Mouse (Mus musculus): ENCODE results near the gene Flvcr2. TPM values are rescaled to one million over a fixed set of nuclear protein-coding genes. Genes with fewer than 3 reads are reported as not detected.
"Not testable (repeated sequence)": the region's sequence is repeated elsewhere in the genome, so short reads cannot be mapped to it uniquely, and the experiment has no call there.

Gene Flvcr2
- 1 to 10 TPM; 1.9 to 2.7 TPM for total RNA-seq (2021)

- intact Hi-C loops (cut with DNase I) = loop anchor here (1.0 to 5.0 kb wide), 2 partner anchors 72 to 331 kb away; partner anchors contain the start of gene Tgfb3
- DNase-seq (ENCODE audit: low spot score) = peak; percentile 66
These were observed at the start of gene Flvcr2 for GRCm38 (mm10) chr12:85745827-85746695. Gene Flvcr2, plus strand, starts transcription at chr12:85746539.

DNA sequence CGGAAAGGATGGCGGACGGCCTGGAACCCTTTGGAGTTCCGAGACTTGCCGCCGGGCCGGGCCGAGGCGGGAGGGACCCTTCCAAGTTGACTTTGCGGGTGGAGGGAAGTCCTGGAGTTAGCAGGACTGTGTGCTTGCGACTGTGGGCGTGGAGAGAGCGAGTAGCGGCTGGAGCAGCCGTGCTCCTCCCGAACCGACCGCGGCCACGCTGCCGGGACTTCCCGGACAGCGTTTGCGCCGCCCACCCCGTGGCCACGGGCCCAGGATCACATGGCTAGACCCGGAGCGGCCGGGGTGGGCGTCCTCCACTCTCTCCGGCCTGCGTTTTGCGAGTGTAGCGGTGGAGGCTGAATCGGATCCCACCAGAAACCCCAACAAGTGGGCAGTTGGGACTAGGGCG is 48.2 kb upstream of the Flvcr2 start:
- DNase-seq (ENCODE audit: low spot score); intact Hi-C loops (cut with DNase I): not testable (repeated sequence)

- no peak for DNase-seq (ENCODE audit: low spot score)
- intact Hi-C loops (cut with DNase I) = no loop called here
These were observed 46.0 kb upstream of the Flvcr2 start for GRCm38 (mm10) chr12:85700191-85700841.

DNA sequence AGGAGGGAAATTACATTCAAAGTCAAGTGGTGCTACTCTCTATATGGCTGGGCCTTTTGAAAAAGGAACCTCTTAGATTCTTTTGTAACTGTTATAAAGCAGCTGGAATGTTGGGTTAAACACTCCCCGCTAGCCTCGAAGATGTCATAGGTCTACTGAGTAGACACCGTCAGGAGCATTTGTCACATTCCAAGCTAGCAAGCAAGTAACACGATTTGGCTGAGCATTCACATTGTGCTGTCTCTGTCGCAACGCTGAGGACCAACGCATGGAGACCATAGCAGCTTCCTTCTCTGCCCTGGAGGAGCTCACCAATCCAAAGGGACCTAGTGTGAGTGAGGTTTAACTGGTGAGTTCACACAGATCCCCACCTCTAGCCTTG is 45.5 kb upstream of the Flvcr2 start:
- intact Hi-C loops (cut with DNase I) = no loop called here
- DNase-seq (ENCODE audit: low spot score) = no peak

GRCm38 (mm10) chr12:85702166-85703055 is 43.9 kb upstream of the Flvcr2 start:
- intact Hi-C loops (cut with DNase I) = no loop called here
- DNase-seq (ENCODE audit: low spot score) = no peak

GRCm38 (mm10) chr12:85703507-85703906 is 42.8 kb upstream of the Flvcr2 start:
- intact Hi-C loops (cut with DNase I) = no loop called here

DNA sequence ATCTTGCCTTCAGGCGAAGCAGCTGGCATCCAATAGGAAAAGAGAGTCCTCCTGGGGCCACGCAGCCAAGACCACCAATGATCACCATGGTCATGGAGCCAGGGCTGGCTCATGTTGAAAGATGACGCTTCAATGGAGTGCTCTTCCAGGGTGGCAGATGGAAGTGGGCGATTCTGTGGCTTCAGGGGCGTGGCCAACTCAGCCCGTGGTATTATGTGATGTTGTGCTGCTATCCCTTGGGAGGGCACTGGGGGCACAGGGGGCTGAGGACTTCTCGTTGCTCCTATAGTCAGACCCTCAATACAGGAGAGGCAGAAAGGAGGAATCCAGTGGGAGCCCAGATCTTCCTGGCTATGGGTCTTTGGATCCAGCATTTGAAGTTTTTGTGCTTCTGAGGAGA is 41.8 kb upstream of the Flvcr2 start:
- no peak for DNase-seq (ENCODE audit: low spot score)
- intact Hi-C loops (cut with DNase I) = no loop called here

More at GRCm38 (mm10) chr12:85703507-85703906, 42.8 kb upstream of the Flvcr2 start:
- DNase-seq (ENCODE audit: low spot score) = no peak

DNA sequence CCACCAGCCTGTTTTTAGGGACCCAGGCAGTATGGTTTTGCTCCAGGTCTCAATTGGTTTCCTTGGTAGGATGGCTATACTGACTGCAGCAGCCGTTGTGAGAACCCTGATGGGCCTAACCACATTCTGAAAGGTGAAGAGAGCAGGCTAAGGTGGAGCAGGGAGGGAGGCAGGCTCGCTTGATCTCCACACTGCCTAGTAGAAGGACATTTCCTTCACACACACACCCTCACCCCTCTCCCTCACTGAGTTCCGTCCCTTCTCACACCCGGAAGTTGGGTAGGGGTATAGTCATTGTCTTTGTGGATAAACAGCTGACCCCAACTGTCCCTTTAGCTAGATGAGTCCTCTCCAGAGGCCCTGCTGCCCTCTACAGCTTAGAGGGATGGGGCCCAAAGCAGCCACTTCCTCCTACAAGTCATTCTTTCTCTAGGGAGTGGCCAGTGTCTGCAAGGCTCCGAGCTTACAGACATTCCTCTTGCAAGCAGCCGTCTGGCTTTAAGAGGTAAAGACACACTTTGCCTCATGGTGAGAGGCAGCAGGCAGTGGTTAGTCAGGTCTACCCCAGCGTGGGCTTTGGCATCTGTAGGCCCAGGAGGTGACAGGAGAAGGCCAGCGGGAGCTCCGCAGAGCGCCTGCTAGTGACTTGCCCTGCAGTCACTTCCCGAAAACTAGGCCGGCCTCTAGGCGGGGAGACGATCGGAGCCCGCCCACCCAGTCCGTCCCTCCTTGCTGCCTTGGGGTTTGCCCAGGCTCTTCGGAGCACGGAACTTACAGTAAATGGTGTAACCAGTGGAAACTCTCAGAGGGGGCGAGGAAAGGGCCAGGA is 41.1 kb upstream of the Flvcr2 start:
- peak; percentile 81 for DNase-seq (ENCODE audit: low spot score)
- intact Hi-C loops (cut with DNase I) = no loop called here

GRCm38 (mm10) chr12:85705831-85706530 is 40.4 kb upstream of the Flvcr2 start:
- intact Hi-C loops (cut with DNase I) = no loop called here
- DNase-seq (ENCODE audit: low spot score) = no peak

GRCm38 (mm10) chr12:85706906-85707305 is 39.4 kb upstream of the Flvcr2 start:
- intact Hi-C loops (cut with DNase I) = no loop called here
- DNase-seq (ENCODE audit: low spot score) = no peak

GRCm38 (mm10) chr12:85707391-85707790 is 38.9 kb upstream of the Flvcr2 start:
- intact Hi-C loops (cut with DNase I) = no loop called here
- DNase-seq (ENCODE audit: low spot score) = no peak

DNA sequence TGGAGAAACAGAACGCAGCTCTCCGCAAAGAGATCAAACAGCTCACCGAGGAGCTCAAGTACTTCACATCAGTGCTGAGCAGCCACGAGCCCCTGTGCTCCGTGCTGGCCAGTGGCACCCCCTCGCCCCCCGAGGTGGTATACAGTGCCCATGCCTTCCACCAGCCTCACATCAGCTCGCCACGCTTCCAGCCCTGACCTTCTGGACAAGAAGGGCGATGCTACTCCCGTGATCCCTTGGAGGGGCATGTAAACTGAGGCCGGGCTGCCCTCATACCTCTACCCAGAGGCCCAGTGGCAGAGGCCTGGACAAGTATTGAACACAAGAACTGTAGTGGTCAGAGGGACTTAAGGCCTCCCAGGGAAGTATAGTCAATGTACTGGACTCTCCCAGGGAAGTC is 37.8 kb upstream of the Flvcr2 start:
- intact Hi-C loops (cut with DNase I) = no loop called here
- DNase-seq (ENCODE audit: low spot score) = no peak

GRCm38 (mm10) chr12:85710695-85711094 is 35.6 kb upstream of the Flvcr2 start:
- intact Hi-C loops (cut with DNase I) = no loop called here
- no peak for DNase-seq (ENCODE audit: low spot score)

GRCm38 (mm10) chr12:85712587-85712986 is 33.8 kb upstream of the Flvcr2 start:
- DNase-seq (ENCODE audit: low spot score) = no peak
- intact Hi-C loops (cut with DNase I) = no loop called here

DNA sequence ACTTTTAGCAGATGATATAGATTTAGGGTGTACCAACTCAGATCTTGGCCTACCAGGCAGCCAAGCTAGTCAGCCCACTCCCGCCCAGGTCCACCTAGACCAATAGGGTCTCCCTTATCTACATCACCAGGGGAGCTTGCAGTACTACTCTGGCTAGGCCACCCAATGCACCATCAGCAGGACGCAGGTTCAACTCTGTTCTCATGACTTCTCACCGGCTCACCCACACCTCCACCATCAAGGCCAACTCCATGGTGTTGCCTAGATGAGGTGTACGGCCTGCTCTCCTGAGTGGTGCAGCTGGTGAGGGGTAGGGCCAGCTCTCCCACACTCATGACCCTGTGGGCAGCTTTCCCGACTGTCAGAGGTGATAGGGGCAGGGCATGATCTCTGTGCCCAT is 32.2 kb upstream of the Flvcr2 start:
- DNase-seq (ENCODE audit: low spot score) = no peak
- intact Hi-C loops (cut with DNase I) = no loop called here

- no peak for DNase-seq (ENCODE audit: low spot score)
- intact Hi-C loops (cut with DNase I) = loop anchor here (5.0 kb wide), 1 partner anchor 63 kb away; no protein-coding TSS in a partner anchor
These were observed 21.0 kb upstream of the Flvcr2 start for GRCm38 (mm10) chr12:85725306-85725705.

DNA sequence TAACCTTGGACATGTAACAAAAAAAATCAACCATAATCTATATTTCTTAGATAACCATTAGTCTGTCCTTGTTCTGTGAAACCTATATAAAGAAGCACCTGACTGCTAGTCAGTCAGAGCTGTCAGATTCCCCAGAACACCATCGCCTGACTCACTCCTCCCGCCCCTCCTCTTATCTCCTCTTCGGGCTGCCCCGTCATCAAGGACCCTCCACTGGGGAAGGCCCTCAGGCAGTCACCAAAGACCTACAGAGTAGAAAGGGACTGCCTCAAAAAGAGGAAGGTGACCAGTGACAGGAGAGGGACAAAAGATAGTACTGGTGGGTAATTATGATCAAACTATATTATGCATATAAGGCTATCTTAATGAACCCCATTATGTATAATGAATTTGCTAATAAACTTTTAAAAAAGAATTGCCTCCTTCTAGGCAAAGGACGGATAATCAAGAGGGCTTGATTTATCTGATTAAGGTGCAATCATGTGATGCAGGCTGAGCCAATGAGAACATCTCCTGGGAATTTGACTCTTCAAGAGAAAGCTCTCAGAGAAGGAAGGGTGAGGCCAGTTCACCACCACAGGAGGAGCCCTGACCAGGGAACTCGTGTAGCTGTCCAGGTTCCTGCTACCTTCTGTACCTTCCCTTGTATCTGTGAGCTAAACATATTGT is 19.5 kb upstream of the Flvcr2 start:
- no peak for DNase-seq (ENCODE audit: low spot score)
- intact Hi-C loops (cut with DNase I) = loop anchor here (5.0 kb wide), 1 partner anchor 65 kb away; no protein-coding TSS in a partner anchor

DNA sequence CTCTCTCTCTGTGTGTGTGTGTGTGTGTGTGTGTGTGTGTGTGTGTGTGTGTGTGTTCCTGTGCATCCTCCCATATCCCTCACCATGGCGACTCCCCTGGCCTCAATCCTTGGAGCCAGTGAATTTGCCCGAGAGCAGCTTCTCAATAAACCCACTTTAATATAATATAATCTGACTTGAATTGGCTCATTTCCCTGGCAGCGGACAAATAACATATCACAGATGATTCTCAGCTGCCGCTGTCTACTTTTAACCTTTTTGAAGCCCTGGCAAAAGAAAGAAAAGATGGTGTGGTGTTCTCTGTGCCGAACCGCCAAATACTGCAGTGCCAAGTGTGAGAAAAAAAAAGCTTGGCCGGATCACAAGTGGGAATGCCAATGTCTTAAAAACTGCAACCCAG is 18.2 kb upstream of the Flvcr2 start:
- intact Hi-C loops (cut with DNase I) = loop anchor here (2.0 to 5.0 kb wide), 2 partner anchors 66 to 219 kb away; no protein-coding TSS in a partner anchor
- DNase-seq (ENCODE audit: low spot score) = no peak

Measured in heart, postnatal 25 days (tissue).